Mouse (Mus musculus): ENCODE measurements around the gene Itgb3.
"Not testable (repeated sequence)": the region's sequence is repeated elsewhere in the genome, so short reads cannot be mapped to it uniquely, and the experiment has no call there.

Itgb3 gene

DNA sequence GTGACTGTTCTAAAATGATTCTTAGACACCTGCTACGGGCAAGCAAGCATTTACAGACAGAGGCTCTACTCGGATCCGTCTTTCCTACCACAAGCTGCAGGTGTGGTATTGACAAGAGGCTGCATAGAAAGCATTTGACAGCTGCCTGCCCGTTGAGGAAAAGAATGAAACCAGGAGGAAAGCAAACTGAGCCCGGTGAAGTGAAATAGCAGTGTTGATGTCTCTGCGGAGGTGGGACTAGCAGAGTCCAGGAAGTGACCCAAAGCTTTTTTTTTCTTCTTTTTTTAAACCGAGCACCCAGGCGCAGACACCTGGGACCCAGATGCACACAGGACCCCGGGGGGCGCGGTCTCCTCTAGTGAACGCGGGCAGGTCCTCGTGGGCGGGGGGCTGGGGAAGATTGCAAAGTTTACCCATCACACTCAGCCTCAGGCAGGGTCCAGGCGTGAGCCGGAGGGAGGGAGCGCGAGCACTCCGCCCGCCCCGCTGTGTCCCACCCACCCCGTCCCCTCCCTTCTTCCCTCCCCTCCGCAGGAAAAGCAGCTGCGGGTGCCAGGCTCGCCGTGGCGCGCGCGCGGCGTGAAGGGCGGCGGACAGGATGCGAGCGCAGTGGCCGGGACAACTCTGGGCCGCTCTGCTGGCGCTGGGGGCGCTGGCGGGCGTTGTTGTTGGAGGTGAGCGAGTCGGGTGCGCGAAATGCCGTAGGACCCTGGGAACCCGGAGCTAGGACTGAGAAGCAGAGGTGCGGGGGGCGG lies at the start of gene Itgb3:
TSS of gene Itgb3 (plus strand) at position 510 of the 755 bp plus-strand sequence.
- peak; percentile 84 for DNase-seq (ENCODE audit: low read depth, low spot score)

- DNase-seq (ENCODE audit: low read depth, low spot score) = no peak
Observed at GRCm38 (mm10) chr11:104558065-104558464, 49.7 kb upstream of the Itgb3 start.

DNA sequence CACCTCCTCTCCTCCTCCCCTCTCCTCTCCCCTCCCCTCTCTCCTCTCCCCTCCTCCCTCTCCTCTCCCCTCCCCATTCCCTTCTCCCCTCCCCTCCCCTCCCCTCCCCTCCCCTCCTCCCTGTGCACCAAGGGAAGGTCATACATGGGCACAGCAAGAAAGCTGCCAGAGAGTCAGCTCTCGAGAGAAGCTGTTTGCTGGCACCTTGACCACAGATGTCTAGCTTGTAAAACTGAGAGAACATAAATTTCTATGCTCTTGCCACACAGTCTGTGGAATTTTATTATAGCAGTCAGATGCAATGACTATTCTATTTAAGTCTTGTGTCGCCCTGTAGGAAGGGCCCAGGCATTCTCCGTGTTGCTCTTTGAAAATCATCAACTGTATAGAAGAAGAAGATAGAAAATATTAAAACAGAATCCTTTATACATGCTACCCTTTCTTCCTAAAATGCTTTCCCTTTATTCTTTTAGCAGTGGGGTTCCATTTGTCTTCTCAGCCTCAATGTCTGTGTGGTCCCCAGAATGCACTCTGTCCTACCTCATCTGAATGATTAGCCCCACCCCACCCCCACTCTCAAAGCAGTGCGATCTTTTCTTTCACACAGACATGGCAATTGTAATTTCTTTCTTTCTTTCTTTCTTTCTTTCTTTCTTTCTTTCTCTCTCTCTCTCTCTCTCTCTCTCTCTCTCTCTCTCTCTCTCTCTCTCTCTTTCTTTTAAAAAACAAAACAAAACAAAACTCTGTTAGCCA lies 49.0 kb upstream of the Itgb3 start:
- DNase-seq (ENCODE audit: low read depth, low spot score) = no peak

- DNase-seq (ENCODE audit: low read depth, low spot score) = no peak
Observed at GRCm38 (mm10) chr11:104560971-104561370, 46.8 kb upstream of the Itgb3 start.

- DNase-seq (ENCODE audit: low read depth, low spot score) = no peak
Observed at GRCm38 (mm10) chr11:104563496-104563895, 44.3 kb upstream of the Itgb3 start.

- no peak for DNase-seq (ENCODE audit: low read depth, low spot score)
Observed at GRCm38 (mm10) chr11:104565172-104565571, 42.6 kb upstream of the Itgb3 start.

DNA sequence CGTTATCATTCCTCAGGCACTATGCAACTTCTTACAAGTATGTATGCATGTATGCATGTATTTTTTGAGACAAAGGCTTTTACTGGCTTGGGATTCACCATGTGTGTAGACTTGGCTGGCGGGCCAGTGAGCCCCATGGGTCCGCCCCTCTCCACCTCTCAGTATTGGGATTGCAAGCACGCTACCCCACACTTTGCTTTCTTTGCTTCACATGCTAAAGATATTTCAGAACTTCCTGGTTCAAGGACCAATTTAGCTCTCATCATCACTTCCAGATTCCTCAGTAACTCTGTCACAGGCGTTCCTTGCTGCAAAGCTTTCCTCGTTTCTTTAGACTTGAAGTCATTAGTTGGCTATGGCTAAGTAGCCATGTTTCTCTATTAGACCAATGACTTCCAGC lies 41.7 kb upstream of the Itgb3 start:
- no peak for DNase-seq (ENCODE audit: low read depth, low spot score)

GRCm38 (mm10) chr11:104566796-104567195 lies 41.0 kb upstream of the Itgb3 start:
- no peak for DNase-seq (ENCODE audit: low read depth, low spot score)

GRCm38 (mm10) chr11:104567736-104568135 lies 40.1 kb upstream of the Itgb3 start:
- no peak for DNase-seq (ENCODE audit: low read depth, low spot score)

- no peak for DNase-seq (ENCODE audit: low read depth, low spot score)
Observed at GRCm38 (mm10) chr11:104568326-104568725, 39.5 kb upstream of the Itgb3 start.

- not testable (repeated sequence) for DNase-seq (ENCODE audit: low read depth, low spot score)
Observed at GRCm38 (mm10) chr11:104570515-104570914, 37.3 kb upstream of the Itgb3 start.

DNA sequence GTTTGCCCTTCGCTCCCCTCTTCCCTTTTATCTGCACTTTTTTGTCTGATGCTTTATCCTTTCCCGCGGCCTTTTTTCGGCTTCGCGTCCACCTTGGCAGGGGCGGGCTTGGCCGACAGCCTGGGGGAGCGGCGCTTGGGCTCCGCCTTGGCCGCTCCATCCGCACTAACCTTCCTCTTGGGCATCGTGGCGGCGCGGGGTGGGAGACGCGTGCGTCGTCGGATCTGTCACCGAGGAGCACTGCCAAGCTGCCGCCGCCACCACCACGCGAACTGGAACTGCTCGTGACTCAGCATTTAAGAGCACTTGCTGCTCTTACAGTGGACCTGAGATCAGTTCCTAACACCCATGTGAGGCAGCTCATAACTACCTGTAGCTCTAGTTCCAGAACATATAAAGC lies 36.4 kb upstream of the Itgb3 start:
- peak; percentile 26 for DNase-seq (ENCODE audit: low read depth, low spot score)

GRCm38 (mm10) chr11:104572091-104572490 lies 35.7 kb upstream of the Itgb3 start:
- no peak for DNase-seq (ENCODE audit: low read depth, low spot score)

- DNase-seq (ENCODE audit: low read depth, low spot score) = no peak
Observed at GRCm38 (mm10) chr11:104572566-104572965, 35.2 kb upstream of the Itgb3 start.

GRCm38 (mm10) chr11:104576772-104577612 lies 30.8 kb upstream of the Itgb3 start:
- no peak for DNase-seq (ENCODE audit: low read depth, low spot score)

DNA sequence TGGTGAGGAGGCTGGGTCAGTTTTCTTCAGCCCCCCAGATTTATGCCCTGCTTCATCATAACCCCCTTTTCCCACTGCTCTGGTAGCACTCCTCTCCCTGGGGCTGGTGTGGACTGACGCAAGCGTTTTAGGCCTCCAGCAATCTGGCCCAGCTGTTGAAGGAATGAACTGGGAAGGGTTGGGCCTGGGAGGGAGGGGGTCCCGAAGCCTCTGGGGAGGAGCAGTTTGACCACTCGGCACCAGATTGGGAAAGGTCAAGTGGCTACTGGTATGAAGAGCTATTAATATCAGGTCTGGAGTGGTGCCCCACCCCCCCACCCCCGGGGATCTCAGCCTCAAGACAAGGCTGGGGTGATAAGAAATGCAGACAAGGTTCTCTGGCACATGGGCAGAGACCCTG lies 29.7 kb upstream of the Itgb3 start:
- no peak for DNase-seq (ENCODE audit: low read depth, low spot score)

GRCm38 (mm10) chr11:104579084-104579483 lies 28.7 kb upstream of the Itgb3 start:
- no peak for DNase-seq (ENCODE audit: low read depth, low spot score)

DNA sequence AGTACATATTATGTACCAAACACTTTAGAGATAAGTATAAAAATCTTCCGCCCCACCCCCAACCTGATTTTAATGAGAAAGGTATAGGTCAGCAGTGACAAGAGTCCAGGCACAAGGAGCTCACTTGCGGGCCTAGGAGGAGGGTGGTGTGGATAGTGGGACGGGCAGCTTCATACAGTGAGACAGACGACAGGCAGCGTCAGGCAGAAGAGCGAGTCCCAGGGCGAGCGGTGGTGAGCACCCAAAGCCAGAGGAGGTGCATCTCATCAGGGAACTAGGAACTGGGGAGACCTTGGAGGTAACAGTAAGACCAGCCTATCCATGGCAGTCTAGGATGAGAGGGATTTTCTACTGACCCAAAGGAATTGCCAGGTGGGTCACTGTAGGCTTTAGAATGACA lies 28.2 kb upstream of the Itgb3 start:
- no peak for DNase-seq (ENCODE audit: low read depth, low spot score)

- DNase-seq (ENCODE audit: low read depth, low spot score) = no peak
Observed at GRCm38 (mm10) chr11:104580091-104580490, 27.7 kb upstream of the Itgb3 start.

- DNase-seq (ENCODE audit: low read depth, low spot score) = no peak
Observed at GRCm38 (mm10) chr11:104580606-104581005, 27.2 kb upstream of the Itgb3 start.

GRCm38 (mm10) chr11:104581446-104582307 lies 26.1 kb upstream of the Itgb3 start:
- peak; percentile 79 for DNase-seq (ENCODE audit: low read depth, low spot score)
